Mouse (Mus musculus) CH12.LX (cell line): Measurements from ENCODE around the gene Lrch1. TPM values are rescaled to one million over a fixed set of nuclear protein-coding genes. Genes with fewer than 3 reads are reported as not detected.

Experiments used
- DNase-seq: peaks from one replicate; pipeline ENCODE4 v3.0.0-alpha.2; 2013; ENCODE audit errors: extremely low read depth
- H3K27ac ChIP-seq: 2 replicates; pipeline ENCODE4 v1.5.1; 2012; ENCODE audit warnings: low read depth, mild to moderate bottlenecking, control low read depth, moderate library complexity; ENCODE audit not compliant: insufficient read depth
- H3K27me3 ChIP-seq: replicated peaks from 2 replicates; pipeline ENCODE3; 2012; ENCODE audit warnings: inconsistent platforms
- H3K36me3 ChIP-seq, 2 experiments: replicated peaks in 1 of 2; 2 replicates each; pipeline versions ENCODE3 to v1.6.1; 2012; ENCODE audit warnings: inconsistent platforms in 1 of 2, low read length in 1 of 2, mild to moderate bottlenecking in 1 of 2, mixed read lengths in 1 of 2, moderate library complexity in 1 of 2; ENCODE audit not compliant: control insufficient read depth in 1 of 2, insufficient read depth in 1 of 2
- H3K4me1 ChIP-seq, 2 experiments: 2 replicates each; pipeline ENCODE4 v1.6.1; 2012; ENCODE audit warnings: inconsistent platforms in 1 of 2, moderate library complexity in 1 of 2; ENCODE audit not compliant: insufficient read depth in 2 of 2, control insufficient read depth in 1 of 2
- H3K4me2 ChIP-seq: 2 replicates; pipeline ENCODE4 v1.6.1; 2012; ENCODE audit warnings: low read depth, mild to moderate bottlenecking, control low read depth; ENCODE audit not compliant: poor library complexity, insufficient read depth, severe bottlenecking
- H3K4me3 ChIP-seq, 3 experiments: fragments of 150-350 bp in 1 of 3; sonication (generic) in 1 of 3; replicated peaks in 1 of 3; 2 replicates each; pipeline versions ENCODE3 to v1.5.1; 2011 to 2012; ENCODE audit warnings: low read depth in 2 of 3, low read length in 2 of 3, mild to moderate bottlenecking in 2 of 3, moderate library complexity in 2 of 3, control low read depth in 1 of 3, improper control_type of control experiment in 1 of 3, inconsistent platforms in 1 of 3, mixed read lengths in 1 of 3; ENCODE audit not compliant: poor library complexity in 1 of 3
- H3K79me2 ChIP-seq: replicated peaks from 2 replicates; pipeline ENCODE4 v1.6.1; 2012; ENCODE audit warnings: mild to moderate bottlenecking, moderate library complexity; ENCODE audit not compliant: control insufficient read depth, poor library complexity, insufficient read depth, severe bottlenecking; ENCODE audit errors: extremely low read depth
- H3K9ac ChIP-seq: 2 replicates; pipeline ENCODE4 v1.6.1; 2012; ENCODE audit warnings: low read depth, mild to moderate bottlenecking, control low read depth, moderate library complexity; ENCODE audit not compliant: insufficient read depth
- H3K9me3 ChIP-seq: replicated peaks from 2 replicates; pipeline ENCODE3; 2012; ENCODE audit warnings: low read length, inconsistent platforms, mixed read lengths
- CHD1 ChIP-seq: IDR thresholded peaks from 2 replicates; pipeline ENCODE4 v1.6.1; 2012; ENCODE audit warnings: low read depth, low read length, improper control_type of control experiment, inconsistent platforms
- CHD2 ChIP-seq: IDR thresholded peaks from 2 replicates; pipeline ENCODE4 v1.6.1; 2011; ENCODE audit warnings: low read length, improper control_type of control experiment
- CTCF ChIP-seq, 2 experiments: IDR thresholded peaks in 1 of 2; conservative IDR thresholded peaks in 1 of 2; 2 replicates each; pipeline ENCODE4 v1.5.1; 2011 to 2012; ENCODE audit warnings: low read depth in 2 of 2, low read length in 2 of 2, improper control_type of control experiment in 1 of 2, inconsistent platforms in 1 of 2, mild to moderate bottlenecking in 1 of 2, moderate library complexity in 1 of 2
- E2F4 ChIP-seq: IDR thresholded peaks from 2 replicates; pipeline ENCODE4 v1.6.1; 2011; ENCODE audit warnings: low read depth, low read length, improper control_type of control experiment; ENCODE audit not compliant: insufficient replicate concordance
- ELF1 ChIP-seq: IDR thresholded peaks from 2 replicates; pipeline ENCODE4 v1.6.1; 2014; ENCODE audit warnings: low read depth, mild to moderate bottlenecking, inconsistent platforms, low read length, improper control_type of control experiment
- IRF4 ChIP-seq: IDR thresholded peaks from 2 replicates; pipeline ENCODE4 v1.6.1; 2014; ENCODE audit warnings: low read depth, mild to moderate bottlenecking, inconsistent platforms, low read length, improper control_type of control experiment
- JUN ChIP-seq: IDR thresholded peaks from 2 replicates; pipeline ENCODE4 v1.6.1; 2011; ENCODE audit warnings: low read depth, mild to moderate bottlenecking, low read length, improper control_type of control experiment, moderate library complexity; ENCODE audit not compliant: insufficient read depth
- JUND ChIP-seq: conservative IDR thresholded peaks from 2 replicates; pipeline ENCODE4 v1.6.1; 2011; ENCODE audit warnings: low read depth, low read length, improper control_type of control experiment
- KAT2A ChIP-seq: IDR thresholded peaks from 2 replicates; pipeline ENCODE4 v1.6.1; 2012; ENCODE audit warnings: low read length, improper control_type of control experiment, inconsistent platforms; ENCODE audit not compliant: insufficient replicate concordance
- MAFK ChIP-seq: IDR thresholded peaks from 2 replicates; pipeline ENCODE4 v1.6.1; 2011; ENCODE audit warnings: low read length, improper control_type of control experiment; ENCODE audit not compliant: insufficient replicate concordance
- MAX ChIP-seq: IDR thresholded peaks from 2 replicates; pipeline ENCODE4 v1.6.1; 2011; ENCODE audit warnings: low read length, improper control_type of control experiment
- MAZ ChIP-seq: IDR thresholded peaks from 2 replicates; pipeline ENCODE4 v1.6.1; 2012; ENCODE audit warnings: low read depth, mild to moderate bottlenecking, inconsistent platforms, low read length, improper control_type of control experiment, moderate library complexity
- MEF2A ChIP-seq: IDR thresholded peaks from 2 replicates; pipeline ENCODE4 v1.6.1; 2014; ENCODE audit warnings: low read depth, mild to moderate bottlenecking, inconsistent platforms, low read length, improper control_type of control experiment, borderline replicate concordance
- MXI1 ChIP-seq: IDR thresholded peaks from 2 replicates; pipeline ENCODE4 v1.6.1; 2011; ENCODE audit warnings: mild to moderate bottlenecking, low read depth, low read length, improper control_type of control experiment
- MYC ChIP-seq: IDR thresholded peaks from 2 replicates; pipeline ENCODE4 v1.6.1; 2011; ENCODE audit warnings: low read depth, mild to moderate bottlenecking, improper control_type of control experiment, low read length
- NRF1 ChIP-seq: IDR thresholded peaks from 2 replicates; pipeline ENCODE4 v1.6.1; 2014; ENCODE audit warnings: low read depth, mild to moderate bottlenecking, inconsistent platforms, low read length, improper control_type of control experiment, moderate library complexity
- PAX5 ChIP-seq: IDR thresholded peaks from 2 replicates; pipeline ENCODE4 v1.6.1; 2012; ENCODE audit warnings: low read length, inconsistent platforms, mixed read lengths
- POLR2A ChIP-seq: IDR thresholded peaks from 2 replicates; pipeline ENCODE4 v1.6.1; 2011; ENCODE audit warnings: low read depth, mild to moderate bottlenecking, improper control_type of control experiment, low read length
- RCOR1 ChIP-seq: conservative IDR thresholded peaks from 2 replicates; pipeline ENCODE4 v1.6.1; 2012; ENCODE audit warnings: low read depth, mild to moderate bottlenecking, inconsistent platforms, low read length, improper control_type of control experiment
- SMC3 ChIP-seq: IDR thresholded peaks from 2 replicates; pipeline ENCODE4 v1.6.1; 2011; ENCODE audit warnings: low read depth, low read length, improper control_type of control experiment
- TBP ChIP-seq: conservative IDR thresholded peaks from 2 replicates; pipeline ENCODE4 v1.6.1; 2011; ENCODE audit warnings: low read depth, low read length, improper control_type of control experiment
- TCF12 ChIP-seq: IDR thresholded peaks from 2 replicates; pipeline ENCODE4 v1.6.1; 2014; ENCODE audit warnings: low read depth, mild to moderate bottlenecking, inconsistent platforms, low read length, improper control_type of control experiment
- USF1 ChIP-seq: IDR thresholded peaks from 2 replicates; pipeline ENCODE4 v1.6.1; 2014; ENCODE audit warnings: low read depth, mild to moderate bottlenecking, inconsistent platforms, low read length, improper control_type of control experiment
- ZMIZ1 ChIP-seq: IDR thresholded peaks from 2 replicates; pipeline ENCODE4 v1.6.1; 2012; ENCODE audit warnings: low read depth, mild to moderate bottlenecking, inconsistent platforms, low read length, improper control_type of control experiment
- dilution Hi-C: fragments of 300-500 bp; cut with MboI; formaldehyde crosslinking; loops from 2 replicates; pipeline ENCODE4 v1.14.3; 2020; ENCODE audit warnings: low sequenced_read_pairs; ENCODE audit not compliant: extremely low pct_unique_long_range_greater_than_20kb, extremely low pct_ligation_motif_present
- in situ Hi-C: fragments of 300-500 bp; cut with MboI; formaldehyde crosslinking; loops from 3 replicates; pipeline ENCODE4 v1.14.3; 2019; ENCODE audit warnings: low sequenced_read_pairs, low pct_ligation_motif_present, low pct_unique_long_range_greater_than_20kb, mixed read lengths
- polyA plus RNA-seq: library from polyadenylated mRNA; unstranded; fragments of >175 nt; gene quantifications from 2 replicates; pipeline ENCODE4 v1.2.1, GENCODE M21; 2012; ENCODE audit warnings: low read depth; ENCODE audit not compliant: insufficient read length
- total RNA-seq, 2 experiments: library from RNA; depleted of rRNA; stranded (reverse); fragments of 300-350 nt in 1 of 2; fragments of >200 nt in 1 of 2; gene quantifications; 2 replicates each; pipeline ENCODE4 v1.2.3; 2012 to 2014

The Lrch1 gene
- 10.3 TPM in 2 replicates for total RNA-seq (2012; rRNA removed)
- total RNA-seq (2014; rRNA removed): 12.8 and 14.1 TPM in 2 replicates
- 21.6 and 23.3 TPM in 2 replicates for polyA plus RNA-seq

GRCm38 (mm10) chr14:74947376-74948013 lies at the start of gene Lrch1:
TSS of gene Lrch1 (minus strand) at chr14:74947876.
- Histone ChIP-seq H3K79me2 (peaks cover 41% of the 10 kb centered on the region), H3K9me3 (no peaks in the 10 kb centered on the region), H3K4me3 (peak within 1 kb of the TSS; percentile 73 to 94 (median 90)), H3K27me3 (no peaks in the 10 kb centered on the region), H3K4me2 (peak within 1 kb of the TSS; percentile 89), H3K27ac (peak within 1 kb of the TSS; percentile 63), H3K36me3 (peaks cover 0 to 3% of the 10 kb centered on the region in 2 experiments), H3K9ac (peak within 1 kb of the TSS; percentile 54), H3K4me1 (peaks cover 6 to 43% of the 10 kb centered on the region in 2 experiments)
- dilution Hi-C loops (no loop called here), in situ Hi-C loops (no loop called here)
- no peak for TF ChIP-seq E2F4
- TF ChIP-seq JUND: no peak
- TF ChIP-seq USF1: no peak
- TF ChIP-seq POLR2A: peak; percentile 58
- TF ChIP-seq CTCF (conservative IDR thresholded peaks at IDR 0.05 in 1 of 2, IDR thresholded peaks at IDR 0.05 in 1 of 2; ENCODE audit: low read depth in 2 of 2, low read length in 2 of 2): no peak
- no peak for TF ChIP-seq PAX5
- TF ChIP-seq CHD1: no peak
- TF ChIP-seq MAX: 0 out of 2 replicates have a peak, but pooled peaks have one; percentile 30
- TF ChIP-seq MAFK: no peak
- peak; percentile 78; the same call in 1 of the 2 replicates for TF ChIP-seq MAZ
- TF ChIP-seq ELF1: no peak
- peak; percentile 44; the same call in 1 of the 2 replicates for TF ChIP-seq RCOR1
- no peak for TF ChIP-seq KAT2A
- peak; percentile 84 for TF ChIP-seq TCF12
- peak; percentile 63; the same call in 1 of the 2 replicates for TF ChIP-seq MXI1
- TF ChIP-seq SMC3: peak; percentile 22; the same call in 1 of the 2 replicates
- no peak for TF ChIP-seq MYC
- TF ChIP-seq JUN: no peak
- TF ChIP-seq TBP: no peak
- peak; percentile 63; the same call in 1 of the 2 replicates for TF ChIP-seq IRF4
- 0 out of 2 replicates have a peak, but pooled peaks have one; percentile 55 for TF ChIP-seq ZMIZ1
- no peak for TF ChIP-seq CHD2
- 0 out of 2 replicates have a peak, but pooled peaks have one; percentile 36 for TF ChIP-seq MEF2A
- peak; percentile 33; the same call in 1 of the 2 replicates for TF ChIP-seq NRF1
- peak; percentile 84 for DNase-seq
